Mouse (Mus musculus) liver (tissue): ENCODE measurements around the gene Hadhb.
"Not testable (repeated sequence)": the region's sequence is repeated elsewhere in the genome, so short reads cannot be mapped to it uniquely, and the experiment has no call there.

ENCODE experiments used
- DNase-seq: peaks from one replicate; pipeline ENCODE4 v3.0.0-alpha.2; 2020; ENCODE audit warnings: mixed read lengths

Hadhb gene

GRCm38 (mm10) chr5:30187687-30188485, 32.8 kb downstream of the Hadhb start:
- peak; percentile 44 for DNase-seq

GRCm38 (mm10) chr5:30192452-30192851, 37.4 kb downstream of the Hadhb start:
- DNase-seq = no peak

- no peak for DNase-seq
Observed at GRCm38 (mm10) chr5:30195340-30195739, 40.3 kb downstream of the Hadhb start.

- peak; percentile 20 for DNase-seq
Observed at GRCm38 (mm10) chr5:30198257-30198656, 43.2 kb downstream of the Hadhb start.

GRCm38 (mm10) chr5:30201521-30201920, 46.5 kb downstream of the Hadhb start:
- DNase-seq = no peak

GRCm38 (mm10) chr5:30202221-30202620, 47.2 kb downstream of the Hadhb start:
- no peak for DNase-seq

GRCm38 (mm10) chr5:30203216-30203885, 48.3 kb downstream of the Hadhb start:
- DNase-seq = no peak

GRCm38 (mm10) chr5:30204441-30204840, 49.4 kb downstream of the Hadhb start:
- no peak for DNase-seq

- no peak for DNase-seq
Observed at GRCm38 (mm10) chr5:30205034-30205433, 50.0 kb downstream of the Hadhb start.

- no peak for DNase-seq
Observed at GRCm38 (mm10) chr5:30205493-30205892, 50.4 kb downstream of the Hadhb start, which contains the start of gene Adgrf3. TSS of gene Adgrf3 (minus strand) at chr5:30205722.

GRCm38 (mm10) chr5:30207276-30207675, 52.2 kb downstream of the Hadhb start:
- peak; percentile 46 for DNase-seq

- DNase-seq = not testable (repeated sequence)
Observed at GRCm38 (mm10) chr5:30210758-30211157, 55.7 kb downstream of the Hadhb start.

GRCm38 (mm10) chr5:30214889-30215288, 59.8 kb downstream of the Hadhb start:
- peak; percentile 51 for DNase-seq

- DNase-seq = no peak
Observed at GRCm38 (mm10) chr5:30215970-30216369, 60.9 kb downstream of the Hadhb start.

DNA sequence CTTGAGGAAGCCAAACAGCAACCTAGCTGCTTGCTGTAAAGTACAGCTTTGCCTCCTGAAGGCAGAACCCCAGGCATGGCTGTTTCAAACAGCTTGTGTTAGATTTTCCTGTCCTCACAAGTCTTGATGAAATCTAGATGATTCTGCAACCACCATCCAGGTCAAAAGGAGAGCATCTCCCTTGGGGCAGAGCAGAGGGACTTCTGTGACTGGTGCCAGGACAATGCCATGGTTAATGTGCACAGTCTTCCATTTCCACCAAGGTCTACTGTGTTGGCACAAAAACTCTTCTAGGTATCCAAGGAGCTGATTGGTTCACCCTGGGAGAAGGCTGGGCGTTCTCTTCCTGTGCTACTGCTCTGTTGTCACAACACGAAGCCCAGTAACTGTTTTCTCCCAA, 64.7 kb downstream of the Hadhb start:
- DNase-seq = no peak

DNA sequence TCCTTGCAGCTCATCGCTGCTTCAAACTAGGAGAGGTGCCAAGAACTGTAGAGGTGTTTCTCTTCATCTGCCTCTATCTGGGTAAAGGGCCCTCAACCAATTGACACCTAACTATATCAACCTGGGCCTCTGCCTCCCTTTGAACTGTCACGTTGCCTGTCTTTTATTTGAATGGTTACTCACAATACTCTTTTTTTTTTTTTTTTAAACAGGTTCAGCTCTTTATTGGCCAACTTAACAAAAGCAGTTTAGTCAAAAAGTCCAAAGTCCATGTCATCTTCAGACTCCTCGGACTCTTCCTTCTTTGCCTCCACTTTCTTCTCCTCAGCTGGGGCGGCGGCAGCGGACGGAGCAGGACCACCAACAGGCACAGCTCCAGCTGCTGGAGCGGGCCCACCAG, 65.6 kb downstream of the Hadhb start:
- no peak for DNase-seq

- DNase-seq = no peak
Observed at GRCm38 (mm10) chr5:30222681-30223080, 67.6 kb downstream of the Hadhb start.

DNA sequence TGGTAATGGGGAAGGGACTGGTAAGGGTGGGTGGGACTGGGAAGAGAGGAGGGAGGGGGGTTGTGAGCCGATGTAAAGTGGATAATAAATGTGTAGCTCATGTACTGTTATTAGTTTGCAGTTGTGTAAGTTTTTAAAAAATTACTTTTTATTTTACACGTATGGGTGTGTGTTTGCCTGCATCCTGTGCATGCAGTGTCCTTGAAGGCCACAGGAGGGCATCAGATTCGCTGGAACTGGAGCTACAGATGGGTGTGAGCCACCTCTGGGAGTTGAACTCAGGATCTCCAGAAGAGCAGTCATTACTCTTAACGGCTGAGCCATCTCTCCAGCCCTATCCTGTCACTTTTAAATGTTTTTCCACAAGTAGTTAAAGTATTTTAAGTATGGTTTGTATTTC, 75.9 kb downstream of the Hadhb start:
- peak; percentile 30 for DNase-seq

DNA sequence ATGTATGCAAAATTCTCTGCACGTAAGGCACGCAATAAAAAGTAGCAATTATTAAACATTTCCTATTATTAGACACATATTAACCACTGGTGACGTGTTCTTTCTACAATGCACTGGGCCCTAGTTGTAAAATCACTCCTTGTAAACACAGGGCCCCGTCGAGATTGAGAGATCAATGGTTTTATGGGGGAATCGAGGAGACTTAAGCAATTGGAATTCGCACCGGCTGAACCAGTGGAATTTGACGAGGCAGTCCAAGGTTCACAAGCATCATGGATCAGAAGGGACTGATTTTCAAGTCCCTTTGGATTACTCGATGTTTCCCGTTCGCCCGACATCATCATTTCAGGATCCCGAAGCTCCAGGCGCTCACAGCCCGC, 76.8 kb downstream of the Hadhb start:
- no peak for DNase-seq

GRCm38 (mm10) chr5:30232271-30232971, 77.4 kb downstream of the Hadhb start, which contains the start of gene Selenoi:
TSS of gene Selenoi (plus strand) at chr5:30232581.
- peak; percentile 99 for DNase-seq

GRCm38 (mm10) chr5:30233042-30233441, 78.0 kb downstream of the Hadhb start:
- DNase-seq = peak; percentile 58

GRCm38 (mm10) chr5:30233979-30234378, 78.9 kb downstream of the Hadhb start:
- no peak for DNase-seq
